Mouse (Mus musculus): ENCODE measurements at regions not wholly inside any gene's neighbourhood (a gene's known extent, or its start where the extent isn't known, plus 50 kb on each side); places are given as distances from the start of the nearest gene placed in this dataset.
A peak's percentile ranks its signal among the peaks of the same experiment; 100 is the strongest.

DNA sequence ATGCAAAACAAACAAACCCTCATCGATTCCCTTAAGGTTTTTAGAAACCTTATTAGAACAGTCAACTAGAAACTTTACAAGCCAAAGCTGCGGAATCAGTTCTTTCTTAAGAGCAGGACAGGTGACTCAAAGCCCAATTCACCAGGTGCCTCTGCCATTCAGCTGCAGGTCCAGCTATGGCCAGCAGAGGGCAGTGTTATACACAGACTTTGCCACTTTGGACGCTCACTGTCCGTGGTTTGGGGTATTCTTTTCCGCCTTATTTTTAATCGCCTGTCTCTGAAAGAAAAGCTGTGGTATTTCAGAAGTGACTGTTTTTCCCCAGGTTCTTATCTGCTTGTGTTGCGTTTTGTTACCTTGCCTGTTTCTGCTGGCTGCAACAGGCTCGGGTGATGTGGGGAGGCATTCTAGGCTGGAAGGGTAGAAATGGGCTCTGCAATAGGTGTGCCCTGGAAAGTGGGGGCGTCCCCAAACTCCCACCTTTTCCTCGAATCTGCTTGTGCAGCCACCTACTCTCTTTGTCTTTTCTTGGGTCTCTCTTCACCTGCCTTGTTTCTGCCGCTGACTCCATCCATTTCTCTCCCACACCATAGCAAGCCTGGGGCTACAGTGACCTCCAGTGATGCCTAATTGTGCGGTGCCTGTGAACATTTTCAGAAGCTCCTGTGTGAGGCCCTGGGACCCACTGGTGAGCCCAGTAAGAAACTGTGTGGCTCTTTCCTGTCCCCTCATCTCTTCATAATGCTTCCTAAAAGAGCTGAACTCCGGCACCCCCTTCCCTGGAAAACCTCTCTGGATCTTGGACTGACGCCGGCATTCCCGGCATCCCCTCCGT is 142.4 kb downstream of the Mtx3 start:
- no peak for ATAC-seq (ENCODE audit: extremely low read depth, insufficient number of reproducible peaks, low FRiP score, low TSS enrichment)
- H3K27ac ChIP-seq (replicated peaks): no peak overlapping the region
- peak overlapping the region; percentile 67 for H3K9ac ChIP-seq

DNA sequence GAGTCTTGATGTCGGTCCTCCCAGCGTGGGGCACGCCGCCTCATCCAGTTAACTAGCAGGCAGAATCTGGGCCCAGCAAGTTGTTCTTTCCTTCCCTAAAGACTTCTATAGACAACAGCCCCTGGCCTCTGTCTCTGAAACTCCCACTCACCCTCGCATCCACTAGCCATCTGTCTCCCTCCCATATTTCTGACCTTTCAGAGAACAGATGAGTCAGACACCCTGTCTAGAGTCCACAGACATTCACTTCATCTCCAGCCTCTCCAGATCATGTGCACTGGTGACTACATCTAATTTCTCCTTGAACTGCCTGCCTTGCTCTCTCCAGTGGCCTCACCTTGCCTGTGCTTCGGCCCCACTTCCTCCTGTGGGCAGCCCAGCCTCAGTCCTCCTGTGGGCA is 143.1 kb downstream of the Mtx3 start:
- Histone ChIP-seq H3K9me3 (no peaks in the 10 kb centered on the region), H3K27me3 (replicated peaks) (no peaks in the 10 kb centered on the region; the same call in 1 of the 2 replicates), H3K4me1 (peaks cover 12% of the 10 kb centered on the region), H3K9ac (no peak overlapping the region), H3K36me3 (no peaks in the 10 kb centered on the region), H3K4me3 (no peak overlapping the region), H3K4me2 (no peak overlapping the region), H3K27ac (replicated peaks) (no peak overlapping the region)
- ATAC-seq (ENCODE audit: extremely low read depth, insufficient number of reproducible peaks, low FRiP score, low TSS enrichment): no peak
- WGBS: 85% methylated on average over 6 of the region's 6 CpGs

More for the DNA sequence above, 142.4 kb downstream of the Mtx3 start:
- Histone ChIP-seq H3K9me3 (no peaks in the 10 kb centered on the region), H3K36me3 (no peaks in the 10 kb centered on the region), H3K27me3 (replicated peaks) (no peaks in the 10 kb centered on the region; the same call in 1 of the 2 replicates), H3K4me1 (peaks cover 12% of the 10 kb centered on the region), H3K4me3 (peak overlapping the region; percentile 38), H3K4me2 (peak overlapping the region; percentile 65)
- WGBS: 43% methylated on average over 17 of the region's 17 CpGs

DNA sequence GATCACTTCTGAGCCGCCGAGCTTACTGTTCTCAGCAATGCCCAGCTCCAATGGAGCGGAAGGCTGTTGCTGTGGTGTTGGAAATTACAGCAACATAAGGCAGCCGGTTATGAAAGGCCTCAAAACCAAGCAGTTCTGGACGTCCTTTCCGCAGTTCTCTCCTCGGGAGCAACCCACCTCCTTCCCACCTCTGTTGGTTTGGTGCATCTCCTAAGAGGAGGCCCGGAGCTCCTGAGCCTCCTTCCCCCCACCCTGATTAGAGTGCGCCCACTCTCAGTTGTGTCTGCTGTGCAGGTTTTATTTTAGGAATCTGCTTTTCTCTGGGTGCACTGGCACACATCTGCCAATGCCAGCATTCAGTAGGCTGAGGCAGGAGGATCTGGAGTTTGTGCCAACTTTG is 144.0 kb downstream of the Mtx3 start:
- H3K4me1 ChIP-seq: peaks cover 12% of the 10 kb centered on the region
- 80% methylated on average over 9 of the region's 9 CpGs for WGBS
- H3K9ac ChIP-seq: no peak overlapping the region
- H3K36me3 ChIP-seq: no peaks in the 10 kb centered on the region
- H3K4me2 ChIP-seq: no peak overlapping the region
- ATAC-seq (ENCODE audit: extremely low read depth, insufficient number of reproducible peaks, low FRiP score, low TSS enrichment): no peak
- no peaks in the 10 kb centered on the region; the same call in 1 of the 2 replicates for H3K27me3 ChIP-seq (replicated peaks)
- H3K9me3 ChIP-seq: no peaks in the 10 kb centered on the region
- H3K27ac ChIP-seq (replicated peaks): no peak overlapping the region
- H3K4me3 ChIP-seq: no peak overlapping the region

DNA sequence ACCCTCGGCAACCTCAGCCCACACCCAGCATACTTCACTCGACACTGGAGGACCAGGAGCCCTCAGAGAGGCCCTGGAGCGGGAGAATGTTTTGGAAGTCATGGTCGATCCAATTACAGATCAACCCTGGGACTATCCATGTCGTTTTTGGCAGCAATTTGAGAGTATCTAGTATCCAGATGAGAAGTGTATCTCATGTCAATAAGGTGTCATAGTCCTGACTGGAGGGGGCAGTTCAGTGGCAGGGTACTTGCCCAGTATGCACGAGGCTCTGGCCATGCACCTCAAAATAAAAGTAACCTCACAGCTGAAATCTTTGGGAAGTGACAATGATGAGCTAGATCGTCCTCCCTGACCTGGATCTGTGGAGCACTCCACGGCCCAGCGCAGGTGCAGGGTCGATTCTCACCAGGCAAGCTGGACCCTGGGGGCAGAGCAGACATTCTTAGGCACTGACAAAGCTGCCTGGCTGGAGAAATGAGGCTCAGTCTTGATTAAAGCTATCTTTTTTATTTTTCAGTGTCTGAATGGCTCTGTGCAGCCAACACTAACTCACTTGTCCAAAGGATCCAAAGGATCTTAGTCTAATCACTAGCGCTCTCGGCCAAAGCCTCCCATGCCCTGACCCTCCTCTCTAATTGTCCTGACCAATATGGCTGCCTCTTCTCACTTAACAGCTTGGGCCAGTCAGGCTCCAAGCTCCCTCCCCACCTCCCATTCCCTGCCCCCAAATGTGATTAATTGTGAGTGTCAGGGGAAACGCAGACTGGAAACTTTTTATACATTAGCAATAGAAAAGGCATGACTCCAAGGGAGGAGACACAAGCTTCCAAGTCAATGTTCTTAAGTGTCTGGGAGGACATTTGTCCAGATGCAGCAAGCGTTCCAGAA is 146.0 kb downstream of the Mtx3 start:
- Histone ChIP-seq H3K9me3 (no peaks in the 10 kb centered on the region), H3K9ac (no peak overlapping the region), H3K27ac (replicated peaks) (no peak overlapping the region), H3K27me3 (replicated peaks) (no peaks in the 10 kb centered on the region; the same call in 1 of the 2 replicates), H3K4me1 (peaks cover 12% of the 10 kb centered on the region), H3K36me3 (no peaks in the 10 kb centered on the region), H3K4me2 (no peak overlapping the region), H3K4me3 (no peak overlapping the region)
- ATAC-seq (ENCODE audit: extremely low read depth, insufficient number of reproducible peaks, low FRiP score, low TSS enrichment): no peak
- 66% methylated on average over 14 of the region's 14 CpGs for WGBS
